Comparison of ENCODE assay signal across 8 mouse cellular contexts in genomic region chr11:98925868-98926311, GRCm38 (mm10). TPM values are rescaled to one million over a fixed set of nuclear protein-coding genes. Genes with fewer than 3 reads are reported as not detected.
A peak's percentile ranks its signal among the peaks of the same experiment; 100 is the strongest.
DNase-seq lines count a peak whose midpoint lies in the region; ATAC-seq and TF ChIP-seq lines count a peak whose summit lies in the region.

No protein-coding gene starts in this region.

- no peak for TF ChIP-seq CTCF in layer of hippocampus, adult 2 months (conservative IDR thresholded peaks at IDR 0.05)

- H3K27me3 ChIP-seq in hindbrain, embryonic 14.5 days (ENCODE audit: control insufficient read depth, insufficient read depth, low read length), result no peaks in the 10 kb centered on the region

- no peak overlapping the region for H3K9ac ChIP-seq in hindbrain, embryonic 14.5 days

- H3K4me3 ChIP-seq in layer of hippocampus, adult 2 months, result no peak overlapping the region
- H3K4me3 ChIP-seq in hindbrain, embryonic 14.5 days (replicated peaks; ENCODE audit: low read length), result no peak overlapping the region

- peaks cover 71% of the 10 kb centered on the region for H3K4me1 ChIP-seq in hindbrain, embryonic 14.5 days (replicated peaks; ENCODE audit: control insufficient read depth, insufficient read depth, low read length)

- no peaks in the 10 kb centered on the region for H3K36me3 ChIP-seq in hindbrain, embryonic 14.5 days (replicated peaks; ENCODE audit: control insufficient read depth, insufficient read depth)

- ATAC-seq in hindbrain, embryonic 14.5 days (ENCODE audit: low FRiP score), result peak; percentile 41; the same call in 1 of the 2 replicates

- no peak for DNase-seq in layer of hippocampus, adult 2 months (ENCODE audit: low spot score in 2 of 2)
- no peak for DNase-seq in layer of hippocampus, adult 9-11 months
- DNase-seq in embryo, embryonic 11.5 days (ENCODE audit: low read depth, low spot score), result peak; percentile 72
- DNase-seq in hindbrain, embryonic 14.5 days (ENCODE audit: low spot score), result no peak
- peak; percentile 69 to 84 for DNase-seq in lung, postnatal 4 days
- DNase-seq in testis, postnatal 10 days (ENCODE audit: low spot score), result peak; percentile 81
- DNase-seq in thymus, postnatal 14 days, result no peak
- no peak for DNase-seq in layer of hippocampus, postnatal 14 days (ENCODE audit: low spot score in 2 of 2)

- no peaks in the 10 kb centered on the region for H3K9me3 ChIP-seq in hindbrain, embryonic 14.5 days (ENCODE audit: control insufficient read depth, low read length)

- peak overlapping the region; percentile 17 for H3K4me2 ChIP-seq in hindbrain, embryonic 14.5 days (replicated peaks)

- peak overlapping the region; percentile 18; the same call in 1 of the 2 replicates for H3K27ac ChIP-seq in layer of hippocampus, adult 2 months
- H3K27ac ChIP-seq in hindbrain, embryonic 14.5 days, result peak overlapping the region; percentile 74

- WGBS in hindbrain, embryonic 14.5 days, result 9% methylated on average over 12 of the region's 12 CpGs

RNA-seq across cellular contexts. Expression of gene Rara, which starts 1.7 kb away (rescaled TPM):
- 10 to 100 TPM; 15.4 to 19.0 TPM for total RNA-seq in layer of hippocampus, adult 2 months (2021)
- polyA plus RNA-seq in hindbrain, embryonic 14.5 days (2014; fragmentation: Nextera tagmentation; extraction: Ambion mirVana), result 18.4 and 18.7 TPM in 2 replicates
- 10 to 100 TPM; 20.2 to 20.3 TPM for total RNA-seq in layer of hippocampus, postnatal 14 days (2021)

RNA-seq across cellular contexts. Expression of gene Cdc6, which starts 18.3 kb away (rescaled TPM):
- under 1 TPM; 0.52 to 0.64 TPM for total RNA-seq in layer of hippocampus, adult 2 months (2021)
- polyA plus RNA-seq in hindbrain, embryonic 14.5 days (2014; fragmentation: Nextera tagmentation; extraction: Ambion mirVana), result 4.3 and 5.2 TPM in 2 replicates
- under 1 TPM; 0.81 to 0.97 TPM for total RNA-seq in layer of hippocampus, postnatal 14 days (2021)

RNA-seq across cellular contexts. Expression of gene Gjd3, which starts 56.9 kb away (rescaled TPM):
- 1 to 10 TPM; 1.3 to 2.0 TPM for total RNA-seq in layer of hippocampus, adult 2 months (2021)
- polyA plus RNA-seq in hindbrain, embryonic 14.5 days (2014; fragmentation: Nextera tagmentation; extraction: Ambion mirVana), result 0.60 and 1.4 TPM in 2 replicates
- 1 to 10 TPM; 2.2 TPM for total RNA-seq in layer of hippocampus, postnatal 14 days (2021)

Comparison
In these comparisons a context has a peak if more than half of its experiments do, and no peak if none do; other contexts are left out.
1. DNase-seq: peak in embryo, embryonic 11.5 days (single experiment), lung, postnatal 4 days (2 of 2) and testis, postnatal 10 days (single experiment); none in layer of hippocampus, adult 2 months (0 of 2), layer of hippocampus, adult 9-11 months (single experiment), hindbrain, embryonic 14.5 days (single experiment), thymus, postnatal 14 days (single experiment) and layer of hippocampus, postnatal 14 days (0 of 2).